Mouse (Mus musculus) small intestine, adult 2 months (tissue): ENCODE measurements around the gene Gm11084.

Experiments used
- CTCF ChIP-seq: fragments of 200-500 bp; IDR thresholded peaks from 2 replicates; pipeline ENCODE4 v1.5.1; 2012; ENCODE audit warnings: low read depth, mild to moderate bottlenecking, control low read depth, inconsistent platforms, low read length, moderate library complexity, mixed read lengths; ENCODE audit not compliant: insufficient replicate concordance, insufficient read length; ENCODE audit errors: extremely low read depth
- POLR2A ChIP-seq: fragments of 200-500 bp; IDR thresholded peaks from 2 replicates; pipeline ENCODE4 v1.6.1; 2012; ENCODE audit warnings: low read depth, mild to moderate bottlenecking, control low read depth, inconsistent platforms, low read length, moderate library complexity

- no peak for TF ChIP-seq POLR2A
- no peak for TF ChIP-seq CTCF
Measured at GRCm38 (mm10) chr2:72976036-72976435, 10.5 kb downstream of the Gm11084 start.
